Mouse (Mus musculus): Measurements from ENCODE around the gene Anxa4. TPM values are rescaled to one million over a fixed set of nuclear protein-coding genes. Genes with fewer than 3 reads are reported as not detected.

The Anxa4 gene
- polyA plus RNA-seq, 1 experiment from 2014 or later = 520 TPM

DNA sequence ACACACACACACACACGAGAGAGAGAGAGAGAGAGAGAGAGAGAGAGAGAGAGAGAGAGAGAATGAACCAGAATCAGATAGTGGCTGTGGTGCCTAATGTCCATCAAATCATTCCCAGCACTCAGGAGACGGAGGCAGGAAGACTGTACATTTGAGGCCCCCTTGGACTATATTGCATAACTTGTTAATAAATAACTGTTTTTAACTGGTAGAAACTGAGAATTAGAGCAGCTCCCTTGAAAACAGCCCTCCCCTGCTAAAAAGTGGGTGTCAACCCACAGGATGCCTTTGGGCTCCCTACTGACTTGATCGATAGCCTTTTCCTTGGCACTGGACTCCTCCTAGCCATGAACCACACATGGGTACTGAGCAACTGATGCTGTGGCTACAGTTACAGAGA is 11.0 kb downstream of the Anxa4 start:
- Histone ChIP-seq H3K4me3 (ENCODE audit: inconsistent target) (no peak overlapping the region), H3K79me2 (ENCODE audit: inconsistent target) (peaks cover 91% of the 10 kb centered on the region), H3K36me3 (ENCODE audit: inconsistent target) (no peaks in the 10 kb centered on the region), H3K27ac (peak overlapping the region; percentile 94; the same call in 1 of the 2 replicates)
- WGBS (ENCODE audit: missing documents) = 100% methylated on average over 2 of the region's 3 CpGs

DNA sequence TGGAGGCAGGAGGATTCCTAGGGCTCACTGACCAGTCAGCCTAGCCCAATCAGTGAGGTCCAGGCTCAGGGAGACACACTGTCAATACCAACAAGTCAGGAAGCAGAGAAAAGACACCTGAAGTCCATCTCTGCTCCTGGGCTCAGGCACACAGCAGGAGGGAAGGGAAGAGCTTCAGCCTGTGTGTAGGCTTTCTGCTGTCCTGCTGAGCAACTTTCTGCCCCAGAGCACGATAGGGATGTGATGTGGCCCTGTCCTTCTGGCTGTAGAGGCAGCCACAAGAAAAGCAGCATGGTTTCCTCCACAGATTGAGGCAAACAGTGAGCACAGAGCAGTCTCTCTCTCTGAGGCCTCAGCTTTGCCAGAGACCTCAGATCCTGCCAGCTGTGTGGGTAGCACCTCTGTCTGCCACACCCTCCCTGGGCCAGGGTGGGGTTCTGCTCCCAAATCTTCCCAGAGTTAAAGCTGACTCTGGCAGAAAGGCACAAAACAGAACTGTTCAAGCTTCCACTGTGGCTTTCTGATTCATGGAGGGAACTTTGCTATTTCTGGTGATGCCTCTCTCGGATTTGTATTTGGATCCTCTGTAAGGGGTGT is 11.9 kb downstream of the Anxa4 start:
- no peaks in the 10 kb centered on the region for H3K36me3 ChIP-seq (ENCODE audit: inconsistent target)
- WGBS (ENCODE audit: missing documents) = 85% methylated on average over 2 of the region's 2 CpGs
- no peak overlapping the region for H3K4me3 ChIP-seq (ENCODE audit: inconsistent target)
- H3K79me2 ChIP-seq (ENCODE audit: inconsistent target) = peaks cover 91% of the 10 kb centered on the region
- peak overlapping the region; percentile 94 for H3K27ac ChIP-seq

DNA sequence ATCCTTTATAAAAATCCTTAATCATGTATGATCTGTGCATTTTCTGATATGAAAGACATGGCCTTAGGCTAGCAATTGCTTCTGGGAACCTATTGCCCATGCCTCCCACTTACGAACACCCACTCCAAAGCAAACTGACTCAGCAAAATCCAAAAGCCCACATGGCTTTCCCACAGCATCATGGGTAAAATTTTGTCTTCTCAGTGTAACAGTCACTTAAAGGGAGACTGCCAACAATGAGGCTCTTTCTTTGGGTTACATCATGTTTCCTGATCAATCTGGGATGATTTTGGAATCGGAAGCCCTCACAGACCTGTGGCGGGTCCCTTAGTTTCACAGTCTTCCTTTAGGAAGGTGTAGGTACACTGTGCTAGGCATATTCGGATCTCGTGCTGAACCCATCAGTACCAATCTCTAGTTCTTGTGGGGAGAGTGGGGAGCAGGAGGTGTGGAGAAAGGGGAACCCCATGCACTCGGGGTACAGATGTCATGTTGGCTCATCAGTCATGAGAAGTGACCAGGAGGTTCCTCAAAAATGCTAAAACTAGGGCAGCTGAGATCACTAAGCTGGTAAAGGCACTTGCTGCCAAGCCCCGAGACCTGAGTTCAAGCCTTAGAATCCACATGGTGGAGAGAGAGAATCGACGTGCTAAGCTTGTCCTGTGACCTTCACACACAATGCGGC is 14.3 kb downstream of the Anxa4 start:
- H3K36me3 ChIP-seq (ENCODE audit: inconsistent target) = no peaks in the 10 kb centered on the region
- peak overlapping the region; percentile 94 for H3K27ac ChIP-seq
- peaks cover 91% of the 10 kb centered on the region for H3K79me2 ChIP-seq (ENCODE audit: inconsistent target)
- no peak overlapping the region for H3K4me3 ChIP-seq (ENCODE audit: inconsistent target)
- 60% methylated on average over 10 of the region's 10 CpGs for WGBS (ENCODE audit: missing documents)

DNA sequence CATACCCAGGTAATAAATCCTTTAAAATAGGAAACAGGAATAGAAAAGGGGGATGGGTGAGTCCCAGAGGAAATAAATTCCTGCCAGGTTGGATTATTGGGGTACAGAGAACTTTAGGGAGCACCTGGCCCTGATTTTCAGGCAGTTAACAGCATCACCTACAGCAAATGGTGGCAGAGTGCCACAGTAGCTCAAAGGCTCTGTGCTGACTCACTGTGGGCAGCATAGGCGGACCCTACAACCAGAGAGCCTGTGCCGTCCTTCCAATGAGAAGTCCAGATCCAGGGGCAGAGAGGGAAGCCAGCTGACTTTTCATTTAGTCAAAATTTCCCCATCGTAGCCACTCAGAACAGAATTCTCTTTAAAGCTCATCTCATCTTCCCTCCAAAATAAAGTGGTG is 16.2 kb downstream of the Anxa4 start:
- Histone ChIP-seq H3K79me2 (ENCODE audit: inconsistent target) (peaks cover 83% of the 10 kb centered on the region), H3K27ac (peak overlapping the region; percentile 94), H3K36me3 (ENCODE audit: inconsistent target) (no peaks in the 10 kb centered on the region), H3K4me3 (ENCODE audit: inconsistent target) (no peak overlapping the region)
- 26% methylated on average over 3 of the region's 3 CpGs for WGBS (ENCODE audit: missing documents)

DNA sequence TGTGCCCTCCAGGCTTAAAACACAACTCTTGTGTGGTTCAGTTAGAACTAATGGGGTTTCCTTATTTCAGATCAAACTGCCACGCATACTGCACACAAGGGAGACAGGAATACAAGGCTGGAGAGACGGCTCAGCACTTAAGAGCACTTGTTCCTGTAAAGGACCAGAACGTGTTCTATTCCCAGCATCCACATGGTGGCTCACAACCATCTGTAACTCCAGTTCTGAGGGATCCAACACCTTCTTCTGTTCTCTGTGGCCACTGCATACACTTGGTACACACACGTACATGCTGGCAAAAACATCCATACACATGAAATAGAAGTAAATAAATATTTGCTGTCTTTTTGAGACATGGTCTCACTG is 16.7 kb downstream of the Anxa4 start:
- peaks cover 83% of the 10 kb centered on the region for H3K79me2 ChIP-seq (ENCODE audit: inconsistent target)
- H3K27ac ChIP-seq = peak overlapping the region; percentile 94
- no peak overlapping the region for H3K4me3 ChIP-seq (ENCODE audit: inconsistent target)
- WGBS (ENCODE audit: missing documents) = 92% methylated on average over 4 of the region's 4 CpGs
- no peaks in the 10 kb centered on the region for H3K36me3 ChIP-seq (ENCODE audit: inconsistent target)

DNA sequence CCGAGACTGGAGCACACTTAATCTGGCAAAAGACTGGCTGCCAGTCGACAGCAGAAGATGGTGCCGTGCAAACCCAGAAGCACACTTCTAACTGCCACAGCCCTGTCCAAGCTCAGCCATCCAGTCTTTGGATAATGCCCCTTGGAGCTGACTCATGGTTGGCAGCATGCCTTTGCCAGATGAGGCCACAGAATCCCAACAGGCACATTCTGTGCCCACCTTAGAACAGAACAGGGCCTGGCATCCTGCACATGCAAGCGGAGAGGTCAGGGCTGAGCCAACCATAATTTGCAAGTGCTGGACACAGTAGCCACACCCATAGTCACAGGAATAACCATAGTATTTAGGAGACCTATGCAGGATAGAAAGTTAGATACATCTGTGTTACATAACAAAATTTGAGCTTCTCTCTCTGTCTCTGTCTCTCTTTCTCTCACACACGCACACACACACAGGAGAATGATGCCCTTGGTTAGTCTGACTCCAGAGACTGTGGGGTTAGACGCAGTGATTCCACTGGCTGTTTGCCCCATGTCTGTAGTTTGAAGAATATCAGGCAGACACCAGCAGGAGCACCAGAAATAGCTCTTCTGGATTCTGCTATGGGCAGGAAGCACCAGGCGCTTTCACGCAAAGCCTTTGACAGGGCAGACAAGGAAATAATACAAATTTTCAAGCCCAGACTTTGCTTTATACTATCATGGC is 17.2 kb downstream of the Anxa4 start:
- Histone ChIP-seq H3K27ac (peak overlapping the region; percentile 94), H3K4me3 (ENCODE audit: inconsistent target) (no peak overlapping the region), H3K79me2 (ENCODE audit: inconsistent target) (peaks cover 83% of the 10 kb centered on the region), H3K36me3 (ENCODE audit: inconsistent target) (no peaks in the 10 kb centered on the region)
- WGBS (ENCODE audit: missing documents) = 93% methylated on average over 8 of the region's 8 CpGs

DNA sequence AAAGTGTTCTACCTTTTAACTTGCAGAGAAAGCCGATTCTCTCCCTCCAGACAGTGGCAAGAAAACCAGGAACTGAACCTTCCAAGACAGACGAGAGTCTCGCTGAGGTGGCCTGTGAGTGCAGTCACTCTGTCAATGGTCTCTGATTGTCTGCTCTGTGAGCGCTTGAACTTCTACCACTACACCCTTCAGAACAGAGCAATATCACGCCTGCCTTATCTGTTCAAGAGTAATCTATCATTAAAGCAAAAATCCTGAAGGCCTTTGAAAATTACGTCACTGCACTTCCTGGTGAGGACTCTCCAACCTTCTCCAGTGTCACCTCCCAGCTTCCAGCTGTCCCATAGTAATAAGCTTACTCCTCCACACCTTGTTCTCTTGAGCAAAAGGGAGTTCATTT is 18.4 kb downstream of the Anxa4 start:
- 79% methylated on average over 6 of the region's 6 CpGs for WGBS (ENCODE audit: missing documents)
- H3K4me3 ChIP-seq (ENCODE audit: inconsistent target) = no peak overlapping the region
- 0 out of 2 replicates have a peak overlapping the region, but pooled peaks have one; percentile 97 for H3K27ac ChIP-seq
- peaks cover 2% of the 10 kb centered on the region; the same call in 1 of the 2 replicates for H3K36me3 ChIP-seq (ENCODE audit: inconsistent target)
- peaks cover 83% of the 10 kb centered on the region for H3K79me2 ChIP-seq (ENCODE audit: inconsistent target)

DNA sequence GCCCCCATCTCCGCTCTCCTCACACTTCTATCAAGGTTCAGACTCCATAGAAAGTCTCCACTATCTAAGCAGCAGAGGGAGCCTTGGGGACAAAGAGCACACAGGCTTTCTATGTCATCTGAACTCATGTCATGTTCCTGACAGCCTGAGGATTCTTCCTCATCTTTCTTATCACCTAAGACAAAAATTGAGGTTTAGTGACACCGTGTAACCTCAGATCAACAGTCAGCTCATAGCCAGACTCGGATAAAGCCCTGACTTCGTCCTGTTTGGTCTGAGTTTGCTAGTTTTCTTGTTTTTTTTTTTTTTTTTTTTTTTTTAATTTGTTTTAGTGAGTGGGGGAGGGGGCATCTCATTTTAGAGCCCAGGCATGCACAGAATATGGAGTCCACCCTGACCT is 19.6 kb downstream of the Anxa4 start:
- peaks cover 2% of the 10 kb centered on the region; the same call in 1 of the 2 replicates for H3K36me3 ChIP-seq (ENCODE audit: inconsistent target)
- H3K79me2 ChIP-seq (ENCODE audit: inconsistent target) = peaks cover 91% of the 10 kb centered on the region
- no peak overlapping the region for H3K4me3 ChIP-seq (ENCODE audit: inconsistent target)
- H3K27ac ChIP-seq = peak overlapping the region; percentile 97
- 84% methylated on average over 4 of the region's 4 CpGs for WGBS (ENCODE audit: missing documents)

DNA sequence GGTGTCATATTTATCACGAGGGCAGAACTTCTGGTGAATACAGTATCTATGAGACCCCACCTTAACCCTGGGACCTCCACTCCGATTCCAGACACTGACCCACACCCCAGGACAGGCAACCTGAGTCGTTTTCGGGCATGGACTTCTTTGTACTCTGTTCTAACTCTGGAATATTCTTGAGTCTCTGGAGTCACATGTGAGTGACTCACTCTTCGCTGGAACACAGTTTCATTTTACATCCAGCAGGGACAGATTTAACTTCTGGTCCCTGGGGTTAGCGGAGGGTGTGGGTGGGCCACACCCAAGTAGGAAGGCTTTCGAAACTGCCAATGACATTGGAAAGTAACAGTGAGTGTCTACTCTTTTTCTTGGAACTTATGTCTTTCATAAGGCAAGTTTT is 20.8 kb downstream of the Anxa4 start:
- peak overlapping the region; percentile 97 for H3K27ac ChIP-seq
- H3K79me2 ChIP-seq (ENCODE audit: inconsistent target) = peaks cover 90% of the 10 kb centered on the region
- WGBS (ENCODE audit: missing documents) = 28% methylated on average over 7 of the region's 7 CpGs
- H3K4me3 ChIP-seq (ENCODE audit: inconsistent target) = no peak overlapping the region
- H3K36me3 ChIP-seq (ENCODE audit: inconsistent target) = peaks cover 2% of the 10 kb centered on the region; the same call in 1 of the 2 replicates

DNA sequence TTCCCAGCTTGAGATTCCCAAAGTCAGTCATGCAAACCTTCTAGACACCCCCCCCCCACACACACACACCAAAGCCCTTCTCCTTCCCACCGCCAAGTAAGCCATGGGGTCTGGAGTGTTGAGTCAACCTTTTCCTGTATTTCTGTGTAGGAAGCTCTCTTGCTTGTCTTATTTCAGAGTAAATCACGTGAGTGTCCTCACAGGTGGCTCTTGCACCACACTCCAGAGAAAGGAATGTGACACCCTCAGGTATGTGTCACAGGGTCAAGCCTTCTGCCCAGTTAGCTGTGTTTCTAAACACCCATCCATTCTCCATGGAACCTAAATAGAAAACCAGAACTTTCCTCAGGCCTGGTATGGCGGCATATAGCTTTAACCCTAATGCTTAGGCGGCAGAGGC is 24.4 kb downstream of the Anxa4 start:
- WGBS (ENCODE audit: missing documents) = 85% methylated on average over 4 of the region's 4 CpGs
- Histone ChIP-seq H3K4me3 (ENCODE audit: inconsistent target) (no peak overlapping the region), H3K79me2 (ENCODE audit: inconsistent target) (peaks cover 90% of the 10 kb centered on the region), H3K36me3 (ENCODE audit: inconsistent target) (peaks cover 24% of the 10 kb centered on the region), H3K27ac (no peak overlapping the region)

DNA sequence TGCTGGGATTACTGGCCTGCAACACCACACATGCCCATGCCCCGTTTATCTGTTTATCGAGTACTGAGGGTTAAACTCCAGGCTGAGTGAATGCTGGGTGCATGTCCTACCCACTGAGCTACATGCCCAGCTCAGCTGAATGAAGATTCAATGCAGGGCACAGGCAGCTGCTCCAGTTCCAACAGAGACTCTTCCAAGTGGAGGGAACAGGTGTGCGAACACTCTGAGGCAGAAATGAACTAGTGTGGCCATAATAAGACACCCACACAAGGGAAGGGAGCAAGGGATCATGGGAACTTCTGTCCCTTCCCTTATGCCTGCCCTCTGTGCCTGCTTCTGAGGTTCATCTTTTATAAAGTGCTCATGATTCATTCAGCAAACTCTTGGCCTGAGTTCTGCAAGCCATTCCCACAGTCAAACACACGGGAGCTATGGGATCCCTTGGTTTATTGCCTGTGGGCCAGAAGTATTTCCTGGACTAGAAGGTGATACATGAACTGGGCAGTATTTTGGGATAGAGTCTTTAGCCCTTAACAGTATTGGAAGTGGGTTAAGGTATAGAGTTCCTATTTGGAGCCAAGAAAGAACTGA is 25.1 kb downstream of the Anxa4 start:
- WGBS (ENCODE audit: missing documents) = 91% methylated on average over 4 of the region's 4 CpGs
- peaks cover 88% of the 10 kb centered on the region for H3K79me2 ChIP-seq (ENCODE audit: inconsistent target)
- H3K27ac ChIP-seq = no peak overlapping the region
- peaks cover 28% of the 10 kb centered on the region for H3K36me3 ChIP-seq (ENCODE audit: inconsistent target)
- no peak overlapping the region for H3K4me3 ChIP-seq (ENCODE audit: inconsistent target)

DNA sequence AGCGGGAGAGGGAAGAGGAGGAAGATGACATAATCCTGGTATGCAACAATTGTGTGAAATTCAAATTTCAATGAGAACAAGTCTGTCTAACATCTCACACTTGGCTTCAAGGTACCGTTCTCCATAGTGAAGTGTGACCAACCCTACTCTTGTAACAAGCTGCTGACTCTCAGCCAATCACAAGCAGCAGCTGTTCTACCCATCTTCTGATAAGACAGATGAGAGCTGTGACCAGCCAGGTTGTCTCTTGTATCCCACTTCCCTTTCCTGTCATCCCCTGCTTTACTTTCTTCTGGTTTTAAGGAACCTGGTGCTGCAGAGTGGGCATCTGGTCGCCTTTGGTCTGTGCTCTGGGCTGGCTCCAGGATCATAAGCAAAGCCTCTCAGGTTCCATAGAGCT is 25.9 kb downstream of the Anxa4 start:
- no peak overlapping the region for H3K4me3 ChIP-seq (ENCODE audit: inconsistent target)
- peaks cover 86% of the 10 kb centered on the region for H3K79me2 ChIP-seq (ENCODE audit: inconsistent target)
- WGBS (ENCODE audit: missing documents) = 72% methylated on average over 3 of the region's 3 CpGs
- H3K36me3 ChIP-seq (ENCODE audit: inconsistent target) = peaks cover 31% of the 10 kb centered on the region
- H3K27ac ChIP-seq = no peak overlapping the region

DNA sequence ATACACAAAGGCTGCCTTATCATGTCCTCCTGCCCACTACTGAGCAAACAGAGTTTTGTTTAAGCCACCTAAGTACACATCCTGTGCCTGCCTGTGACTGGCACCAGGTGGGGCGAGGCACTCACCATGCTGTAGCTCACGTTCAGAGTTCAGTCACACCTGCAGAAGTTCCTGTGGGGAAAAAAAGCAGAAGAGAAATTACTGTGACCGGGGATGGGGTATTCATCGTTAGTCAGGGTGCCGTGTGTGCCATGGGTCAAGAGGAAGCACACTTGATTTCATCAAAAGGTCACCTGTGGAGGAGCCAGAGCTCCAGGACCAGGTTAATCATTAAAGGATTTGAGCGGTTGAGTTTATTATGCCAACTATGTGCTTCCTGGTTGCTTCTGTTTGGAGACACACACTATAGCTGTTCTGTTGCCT is 27.7 kb downstream of the Anxa4 start:
- Histone ChIP-seq H3K4me3 (ENCODE audit: inconsistent target) (no peak overlapping the region), H3K36me3 (ENCODE audit: inconsistent target) (peaks cover 47% of the 10 kb centered on the region), H3K27ac (no peak overlapping the region), H3K79me2 (ENCODE audit: inconsistent target) (peaks cover 74% of the 10 kb centered on the region)
- WGBS (ENCODE audit: missing documents) = 34% methylated on average over 6 of the region's 6 CpGs

DNA sequence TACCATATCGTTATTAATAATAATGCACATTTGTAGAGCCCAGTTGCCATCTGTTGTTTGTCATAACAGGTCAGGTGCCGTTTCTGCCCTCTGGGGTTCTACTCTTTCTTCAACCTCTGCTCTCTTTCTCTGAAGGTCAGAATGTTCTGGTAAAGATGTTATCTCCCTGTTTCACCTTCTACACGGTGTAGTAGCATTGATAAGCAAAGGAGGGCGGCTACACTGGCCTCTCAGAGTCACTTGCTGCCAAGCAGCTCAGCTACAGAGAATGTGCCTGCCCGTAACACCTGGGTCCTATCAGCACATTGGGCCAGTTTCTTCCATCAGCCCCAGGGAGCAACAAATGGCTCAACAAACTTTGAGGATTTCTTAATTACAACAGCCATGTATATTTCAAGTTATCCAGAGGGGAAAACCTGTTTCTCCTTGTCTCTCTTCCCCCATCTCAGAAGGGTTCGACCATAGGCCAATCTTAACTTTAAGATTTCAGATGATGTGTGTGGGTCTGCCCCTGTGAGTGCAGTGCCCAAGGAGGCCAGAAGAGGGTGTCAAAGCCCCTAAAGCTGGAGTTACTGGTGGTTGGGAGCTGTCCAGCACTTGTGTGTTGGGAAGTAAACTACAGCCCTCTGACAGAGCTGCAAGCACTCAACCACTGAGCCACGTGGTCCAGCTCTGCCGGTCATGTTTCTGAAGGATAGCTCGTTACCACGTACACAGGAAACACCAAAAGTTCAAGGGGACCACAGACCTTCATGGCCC is 39.1 kb downstream of the Anxa4 start:
- no peak overlapping the region for H3K4me3 ChIP-seq (ENCODE audit: inconsistent target)
- H3K27ac ChIP-seq = no peak overlapping the region
- peaks cover 92% of the 10 kb centered on the region for H3K36me3 ChIP-seq (ENCODE audit: inconsistent target)
- H3K79me2 ChIP-seq (ENCODE audit: inconsistent target) = no peaks in the 10 kb centered on the region
- WGBS (ENCODE audit: missing documents) = 94% methylated on average over 10 of the region's 10 CpGs

Measured in macrophage (primary cell).